Mouse (Mus musculus): ENCODE measurements around the gene Trim8. TPM values are rescaled to one million over a fixed set of nuclear protein-coding genes. Genes with fewer than 3 reads are reported as not detected.
A peak's percentile ranks its signal among the peaks of the same experiment; 100 is the strongest.

The Trim8 gene
- polyA plus RNA-seq, 1 experiment from 2014 or later, result 17.0 TPM

- Histone ChIP-seq H3K4me1 (ENCODE audit: control insufficient read depth, insufficient read depth, low read length) (peaks cover 64% of the 10 kb centered on the region), H3K36me3 (ENCODE audit: control insufficient read depth, insufficient read depth) (peaks cover 14% of the 10 kb centered on the region)
Observed at GRCm38 (mm10) chr19:46505646-46506371, 4.3 kb downstream of the Trim8 start.

GRCm38 (mm10) chr19:46506372-46506717 is 4.8 kb downstream of the Trim8 start:
- Histone ChIP-seq H3K4me1 (ENCODE audit: control insufficient read depth, insufficient read depth, low read length) (peaks cover 65% of the 10 kb centered on the region), H3K27me3 (ENCODE audit: control insufficient read depth, insufficient read depth, low read length) (no peaks in the 10 kb centered on the region), H3K27ac (ENCODE audit: low read length) (peak overlapping the region; percentile 99), H3K9me3 (replicated peaks; ENCODE audit: control insufficient read depth, low read length) (no peaks in the 10 kb centered on the region), H3K36me3 (ENCODE audit: control insufficient read depth, insufficient read depth) (peaks cover 14% of the 10 kb centered on the region), H3K4me2 (ENCODE audit: low read depth, low read length) (peak overlapping the region; percentile 95), H3K9ac (ENCODE audit: low read length) (peak overlapping the region; percentile 99), H3K4me3 (ENCODE audit: low read length) (peak overlapping the region; percentile 95)
- 59% methylated on average over 3 of the region's 3 CpGs for WGBS
- no peak for ATAC-seq (replicated peaks; ENCODE audit: extremely low read depth, insufficient read depth, low FRiP score)

More at GRCm38 (mm10) chr19:46505646-46506371, 4.3 kb downstream of the Trim8 start:
- Histone ChIP-seq H3K27ac (ENCODE audit: low read length) (peak overlapping the region; percentile 99), H3K27me3 (ENCODE audit: control insufficient read depth, insufficient read depth, low read length) (no peaks in the 10 kb centered on the region), H3K4me3 (ENCODE audit: low read length) (peak overlapping the region; percentile 95), H3K9me3 (replicated peaks; ENCODE audit: control insufficient read depth, low read length) (no peaks in the 10 kb centered on the region), H3K4me2 (ENCODE audit: low read depth, low read length) (peak overlapping the region; percentile 95), H3K9ac (ENCODE audit: low read length) (peak overlapping the region; percentile 99)
- WGBS, result 75% methylated on average over 8 of the region's 8 CpGs
- no peak for ATAC-seq (replicated peaks; ENCODE audit: extremely low read depth, insufficient read depth, low FRiP score)

GRCm38 (mm10) chr19:46507181-46507581 is 5.7 kb downstream of the Trim8 start:
- no peak overlapping the region for H3K4me3 ChIP-seq (ENCODE audit: low read length)
- peak overlapping the region; percentile 95 for H3K4me2 ChIP-seq (ENCODE audit: low read depth, low read length)
- H3K27ac ChIP-seq (ENCODE audit: low read length), result 0 out of 2 replicates have a peak overlapping the region, but pooled peaks have one; percentile 19
- no peaks in the 10 kb centered on the region for H3K9me3 ChIP-seq (replicated peaks; ENCODE audit: control insufficient read depth, low read length)
- H3K4me1 ChIP-seq (ENCODE audit: control insufficient read depth, insufficient read depth, low read length), result peaks cover 65% of the 10 kb centered on the region
- no peak for ATAC-seq (replicated peaks; ENCODE audit: extremely low read depth, insufficient read depth, low FRiP score)
- 80% methylated on average over 8 of the region's 8 CpGs for WGBS
- peaks cover 14% of the 10 kb centered on the region for H3K36me3 ChIP-seq (ENCODE audit: control insufficient read depth, insufficient read depth)
- peak overlapping the region; percentile 48 for H3K9ac ChIP-seq (ENCODE audit: low read length)
- no peaks in the 10 kb centered on the region for H3K27me3 ChIP-seq (ENCODE audit: control insufficient read depth, insufficient read depth, low read length)

- peaks cover 16% of the 10 kb centered on the region for H3K36me3 ChIP-seq (ENCODE audit: control insufficient read depth, insufficient read depth)
- no peak overlapping the region for H3K4me3 ChIP-seq (ENCODE audit: low read length)
- no peak overlapping the region for H3K4me2 ChIP-seq (ENCODE audit: low read depth, low read length)
- H3K9me3 ChIP-seq (replicated peaks; ENCODE audit: control insufficient read depth, low read length), result no peaks in the 10 kb centered on the region
- ATAC-seq (replicated peaks; ENCODE audit: extremely low read depth, insufficient read depth, low FRiP score), result no peak
- H3K9ac ChIP-seq (ENCODE audit: low read length), result peak overlapping the region; percentile 35
- 68% methylated on average over 1 of the region's 1 CpGs for WGBS
- H3K27me3 ChIP-seq (ENCODE audit: control insufficient read depth, insufficient read depth, low read length), result no peaks in the 10 kb centered on the region
- H3K27ac ChIP-seq (ENCODE audit: low read length), result 0 out of 2 replicates have a peak overlapping the region, but pooled peaks have one; percentile 25
- H3K4me1 ChIP-seq (ENCODE audit: control insufficient read depth, insufficient read depth, low read length), result peaks cover 65% of the 10 kb centered on the region
Observed at GRCm38 (mm10) chr19:46507806-46508205, 6.3 kb downstream of the Trim8 start.

- H3K9me3 ChIP-seq (replicated peaks; ENCODE audit: control insufficient read depth, low read length), result no peaks in the 10 kb centered on the region
- no peak overlapping the region for H3K4me3 ChIP-seq (ENCODE audit: low read length)
- peaks cover 24% of the 10 kb centered on the region for H3K36me3 ChIP-seq (ENCODE audit: control insufficient read depth, insufficient read depth)
- no peak overlapping the region for H3K4me2 ChIP-seq (ENCODE audit: low read depth, low read length)
- peak overlapping the region; percentile 35; the same call in 1 of the 2 replicates for H3K9ac ChIP-seq (ENCODE audit: low read length)
- H3K4me1 ChIP-seq (ENCODE audit: control insufficient read depth, insufficient read depth, low read length), result peaks cover 65% of the 10 kb centered on the region
- ATAC-seq (replicated peaks; ENCODE audit: extremely low read depth, insufficient read depth, low FRiP score), result no peak
- H3K27me3 ChIP-seq (ENCODE audit: control insufficient read depth, insufficient read depth, low read length), result no peaks in the 10 kb centered on the region
- H3K27ac ChIP-seq (ENCODE audit: low read length), result no peak overlapping the region
- WGBS, result 61% methylated on average over 3 of the region's 3 CpGs
Observed at GRCm38 (mm10) chr19:46508738-46509137, 7.2 kb downstream of the Trim8 start.

- no peak for ATAC-seq (replicated peaks; ENCODE audit: extremely low read depth, insufficient read depth, low FRiP score)
- H3K4me2 ChIP-seq (ENCODE audit: low read depth, low read length), result no peak overlapping the region
- WGBS, result 79% methylated on average over 3 of the region's 3 CpGs
- H3K9me3 ChIP-seq (replicated peaks; ENCODE audit: control insufficient read depth, low read length), result no peaks in the 10 kb centered on the region
- H3K27ac ChIP-seq (ENCODE audit: low read length), result 0 out of 2 replicates have a peak overlapping the region, but pooled peaks have one; percentile 5
- no peak overlapping the region for H3K4me3 ChIP-seq (ENCODE audit: low read length)
- peaks cover 65% of the 10 kb centered on the region for H3K4me1 ChIP-seq (ENCODE audit: control insufficient read depth, insufficient read depth, low read length)
- peaks cover 29% of the 10 kb centered on the region for H3K36me3 ChIP-seq (ENCODE audit: control insufficient read depth, insufficient read depth)
- H3K27me3 ChIP-seq (ENCODE audit: control insufficient read depth, insufficient read depth, low read length), result no peaks in the 10 kb centered on the region
- no peak overlapping the region for H3K9ac ChIP-seq (ENCODE audit: low read length)
Observed at GRCm38 (mm10) chr19:46509202-46509601, 7.7 kb downstream of the Trim8 start.

- H3K4me1 ChIP-seq (ENCODE audit: control insufficient read depth, insufficient read depth, low read length), result peaks cover 62% of the 10 kb centered on the region
Observed at GRCm38 (mm10) chr19:46509736-46510135, 8.2 kb downstream of the Trim8 start.

GRCm38 (mm10) chr19:46510401-46510800 is 8.9 kb downstream of the Trim8 start:
- Histone ChIP-seq H3K4me1 (ENCODE audit: control insufficient read depth, insufficient read depth, low read length) (peaks cover 55% of the 10 kb centered on the region), H3K27me3 (ENCODE audit: control insufficient read depth, insufficient read depth, low read length) (no peaks in the 10 kb centered on the region), H3K9me3 (replicated peaks; ENCODE audit: control insufficient read depth, low read length) (no peaks in the 10 kb centered on the region), H3K9ac (ENCODE audit: low read length) (peak overlapping the region; percentile 25; the same call in 1 of the 2 replicates), H3K27ac (ENCODE audit: low read length) (peak overlapping the region; percentile 17), H3K4me3 (ENCODE audit: low read length) (no peak overlapping the region), H3K4me2 (ENCODE audit: low read depth, low read length) (no peak overlapping the region), H3K36me3 (ENCODE audit: control insufficient read depth, insufficient read depth) (peaks cover 41% of the 10 kb centered on the region)
- WGBS, result 37% methylated on average over 5 of the region's 5 CpGs
- no peak for ATAC-seq (replicated peaks; ENCODE audit: extremely low read depth, insufficient read depth, low FRiP score)

More at GRCm38 (mm10) chr19:46509736-46510135, 8.2 kb downstream of the Trim8 start:
- no peaks in the 10 kb centered on the region for H3K27me3 ChIP-seq (ENCODE audit: control insufficient read depth, insufficient read depth, low read length)
- H3K4me2 ChIP-seq (ENCODE audit: low read depth, low read length), result no peak overlapping the region
- peaks cover 34% of the 10 kb centered on the region for H3K36me3 ChIP-seq (ENCODE audit: control insufficient read depth, insufficient read depth)
- peak overlapping the region; percentile 17 for H3K27ac ChIP-seq (ENCODE audit: low read length)
- ATAC-seq (replicated peaks; ENCODE audit: extremely low read depth, insufficient read depth, low FRiP score), result no peak
- H3K9ac ChIP-seq (ENCODE audit: low read length), result peak overlapping the region; percentile 25; the same call in 1 of the 2 replicates
- WGBS, result 70% methylated on average over 4 of the region's 4 CpGs
- H3K4me3 ChIP-seq (ENCODE audit: low read length), result no peak overlapping the region
- no peaks in the 10 kb centered on the region for H3K9me3 ChIP-seq (replicated peaks; ENCODE audit: control insufficient read depth, low read length)

GRCm38 (mm10) chr19:46510824-46511223 is 9.3 kb downstream of the Trim8 start:
- Histone ChIP-seq H3K4me2 (ENCODE audit: low read depth, low read length) (no peak overlapping the region), H3K9ac (ENCODE audit: low read length) (no peak overlapping the region), H3K27ac (ENCODE audit: low read length) (peak overlapping the region; percentile 17), H3K4me3 (ENCODE audit: low read length) (no peak overlapping the region), H3K9me3 (replicated peaks; ENCODE audit: control insufficient read depth, low read length) (no peaks in the 10 kb centered on the region), H3K36me3 (ENCODE audit: control insufficient read depth, insufficient read depth) (peaks cover 44% of the 10 kb centered on the region), H3K4me1 (ENCODE audit: control insufficient read depth, insufficient read depth, low read length) (peaks cover 51% of the 10 kb centered on the region), H3K27me3 (ENCODE audit: control insufficient read depth, insufficient read depth, low read length) (no peaks in the 10 kb centered on the region)
- WGBS, result 56% methylated on average over 3 of the region's 3 CpGs
- no peak for ATAC-seq (replicated peaks; ENCODE audit: extremely low read depth, insufficient read depth, low FRiP score)
